Mouse (Mus musculus): Measurements from ENCODE around the gene Nell2. TPM values are rescaled to one million over a fixed set of nuclear protein-coding genes. Genes with fewer than 3 reads are reported as not detected.

The Nell2 gene
- 189 and 203 TPM in 2 replicates for polyA plus RNA-seq (2015; fragmentation: Nextera tagmentation; extraction: Ambion mirVana)

DNA sequence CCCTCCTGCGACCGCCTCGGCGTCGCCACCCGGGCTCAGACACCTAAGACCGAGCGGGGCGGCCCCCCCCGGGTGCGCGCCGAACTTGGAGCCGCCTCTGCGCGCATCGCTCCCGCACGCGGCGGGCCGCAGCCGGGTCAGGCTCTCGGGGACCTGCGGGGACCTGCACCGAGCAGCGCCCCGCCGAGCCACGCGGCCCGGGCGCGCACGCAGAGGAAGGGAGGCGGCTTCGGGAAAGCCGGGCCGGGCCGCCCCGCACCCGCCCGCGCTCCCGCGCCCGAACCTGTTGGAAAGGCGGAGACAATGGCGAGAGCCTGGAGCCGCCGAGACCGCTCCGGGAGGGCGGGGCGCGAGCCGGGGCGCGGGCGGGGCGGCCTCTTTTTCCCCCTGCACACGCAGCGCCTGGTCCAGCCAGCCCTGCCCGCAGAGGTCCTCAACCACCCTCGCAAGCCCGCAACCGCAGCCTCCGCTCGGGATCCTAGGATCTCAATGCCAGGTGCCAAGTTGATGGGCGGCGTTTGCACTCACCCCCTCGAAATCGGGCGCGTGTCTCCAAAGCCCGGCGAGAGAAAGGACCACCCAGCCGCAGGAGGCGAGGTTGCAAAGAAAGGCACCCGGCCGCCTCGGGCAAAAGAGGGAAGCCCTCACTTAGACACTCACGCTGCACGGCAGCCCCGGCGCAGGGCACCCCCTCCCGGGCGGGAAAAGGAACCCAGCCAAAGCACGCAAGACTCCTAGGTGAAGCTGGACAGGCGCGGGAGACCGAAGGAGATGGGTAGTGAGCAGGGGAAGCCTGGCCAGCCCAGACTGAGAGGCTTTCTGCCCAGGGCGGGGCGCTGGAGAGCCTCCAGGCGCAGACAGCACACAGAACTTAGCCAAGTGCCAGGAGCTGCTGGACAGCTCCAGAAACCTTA, at the start of gene Nell2:
Gene Nell2, minus strand, starts transcription at position 612 of the 914 bp plus-strand sequence.
- Histone ChIP-seq H3K4me3 (peak within 1 kb of the TSS; percentile 61), H3K27ac (peak within 1 kb of the TSS; percentile 93), H3K9ac (peak within 1 kb of the TSS; percentile 81), H3K4me2 (peak within 1 kb of the TSS; percentile 86), H3K36me3 (replicated peaks) (no peaks in the 10 kb centered on the region), H3K4me1 (peaks cover 13% of the 10 kb centered on the region), H3K9me3 (no peaks in the 10 kb centered on the region), H3K27me3 (replicated peaks) (no peaks in the 10 kb centered on the region)
- under 1% methylated on average over 72 of the region's 95 CpGs for WGBS
- ATAC-seq (replicated peaks): peak; percentile 90

DNA sequence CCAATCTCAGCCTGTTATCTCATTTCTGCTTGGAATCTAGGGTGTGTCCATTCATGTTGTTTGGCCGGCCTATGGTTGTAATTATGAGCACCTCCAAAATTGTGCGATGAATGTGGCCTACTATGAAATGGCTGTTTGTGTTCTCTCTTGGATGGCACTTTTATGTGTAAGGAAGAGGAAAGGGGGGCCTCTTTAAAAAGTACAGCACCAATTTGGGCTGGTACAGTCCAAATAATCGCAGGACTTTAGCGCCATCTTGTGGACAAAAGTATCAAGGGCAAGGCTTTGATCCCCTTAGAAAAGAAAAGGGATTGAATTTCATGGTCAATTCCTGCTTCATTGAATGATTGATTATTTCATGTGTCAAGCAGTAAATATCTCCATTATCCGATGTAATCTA, 46.3 kb upstream of the Nell2 start:
- H3K9me3 ChIP-seq: no peaks in the 10 kb centered on the region
- H3K36me3 ChIP-seq (replicated peaks): no peaks in the 10 kb centered on the region
- peaks cover 12% of the 10 kb centered on the region for H3K27me3 ChIP-seq (replicated peaks)
- peaks cover 7% of the 10 kb centered on the region; the same call in 1 of the 2 replicates for H3K4me1 ChIP-seq
- no peak overlapping the region for H3K9ac ChIP-seq
- no peak overlapping the region for H3K4me3 ChIP-seq
- ATAC-seq (replicated peaks): peak; percentile 73; the same call in 1 of the 2 replicates
- H3K27ac ChIP-seq: no peak overlapping the region
- peak overlapping the region; percentile 32; the same call in 1 of the 2 replicates for H3K4me2 ChIP-seq
- WGBS: 13% methylated on average over 5 of the region's 5 CpGs

DNA sequence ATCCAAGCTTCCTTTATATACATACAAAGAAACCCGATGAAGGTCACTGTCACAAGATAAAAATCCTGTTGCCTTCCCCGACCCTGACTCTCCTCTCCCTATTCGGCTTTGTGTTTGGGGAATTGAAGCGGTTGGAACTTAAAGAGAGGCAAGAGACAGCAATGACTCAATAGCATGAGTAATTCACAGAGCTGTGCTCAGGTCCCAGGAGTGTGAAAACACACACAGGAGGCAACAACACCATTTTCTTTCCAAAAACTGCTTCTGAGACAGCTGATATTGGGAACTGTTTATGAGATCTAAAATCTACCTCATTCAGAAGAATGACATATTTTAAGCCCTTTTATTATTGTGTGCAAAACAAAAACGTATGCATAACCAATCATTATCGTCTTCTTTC, 41.2 kb upstream of the Nell2 start:
- 87% methylated on average over 6 of the region's 6 CpGs for WGBS
- Histone ChIP-seq H3K36me3 (replicated peaks) (no peaks in the 10 kb centered on the region), H3K4me3 (no peak overlapping the region), H3K4me2 (no peak overlapping the region), H3K9me3 (no peaks in the 10 kb centered on the region), H3K27ac (no peak overlapping the region), H3K27me3 (replicated peaks) (no peaks in the 10 kb centered on the region), H3K4me1 (0 out of 2 replicates have a peak, but pooled peaks cover 2% of the 10 kb centered on the region), H3K9ac (no peak overlapping the region)
- no peak for ATAC-seq (replicated peaks)

DNA sequence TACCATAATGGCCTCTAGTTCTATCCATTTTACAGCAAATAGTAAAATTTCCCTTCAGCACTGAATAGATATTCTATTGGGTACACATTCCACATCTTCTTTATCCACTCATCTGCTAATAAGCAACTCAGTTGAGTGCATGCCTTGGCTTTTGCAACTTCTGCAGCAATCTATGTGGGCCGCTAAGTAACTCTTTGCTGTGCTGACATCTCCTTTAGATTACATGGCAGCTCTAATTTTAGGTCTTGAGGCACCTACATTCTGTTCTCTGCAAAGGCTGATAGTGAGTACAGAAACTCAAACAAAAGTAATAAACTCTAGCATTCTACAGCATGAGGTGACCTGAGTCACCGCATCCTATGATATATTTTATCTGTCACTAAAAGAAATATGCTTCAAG, 36.8 kb upstream of the Nell2 start:
- WGBS: 93% methylated on average over 2 of the region's 2 CpGs
- H3K9ac ChIP-seq: no peak overlapping the region
- H3K27ac ChIP-seq: no peak overlapping the region
- no peak overlapping the region for H3K4me2 ChIP-seq
- no peaks in the 10 kb centered on the region for H3K9me3 ChIP-seq
- H3K4me3 ChIP-seq: no peak overlapping the region
- ATAC-seq (replicated peaks): no peak
- H3K27me3 ChIP-seq (replicated peaks): no peaks in the 10 kb centered on the region
- H3K36me3 ChIP-seq (replicated peaks): no peaks in the 10 kb centered on the region
- H3K4me1 ChIP-seq: no peaks in the 10 kb centered on the region

DNA sequence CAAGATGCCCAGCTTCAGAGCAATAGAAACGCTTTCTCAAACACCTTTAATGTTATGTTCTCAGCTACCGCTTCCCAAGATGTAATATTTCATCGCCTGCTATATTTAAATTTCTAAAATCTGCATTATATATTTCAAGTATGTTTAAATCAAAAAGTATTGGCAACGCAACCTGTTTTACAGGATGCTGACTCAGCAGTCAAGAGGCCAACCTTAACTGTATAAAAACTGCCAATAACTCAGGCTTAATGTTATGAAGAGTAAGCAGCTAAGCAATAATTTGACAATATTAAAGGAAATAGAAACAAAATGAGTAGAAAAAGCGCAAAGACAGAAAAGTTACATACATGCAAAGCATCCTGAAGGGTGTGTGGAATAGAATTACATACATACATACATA, 32.9 kb upstream of the Nell2 start:
- 90% methylated on average over 5 of the region's 5 CpGs for WGBS

DNA sequence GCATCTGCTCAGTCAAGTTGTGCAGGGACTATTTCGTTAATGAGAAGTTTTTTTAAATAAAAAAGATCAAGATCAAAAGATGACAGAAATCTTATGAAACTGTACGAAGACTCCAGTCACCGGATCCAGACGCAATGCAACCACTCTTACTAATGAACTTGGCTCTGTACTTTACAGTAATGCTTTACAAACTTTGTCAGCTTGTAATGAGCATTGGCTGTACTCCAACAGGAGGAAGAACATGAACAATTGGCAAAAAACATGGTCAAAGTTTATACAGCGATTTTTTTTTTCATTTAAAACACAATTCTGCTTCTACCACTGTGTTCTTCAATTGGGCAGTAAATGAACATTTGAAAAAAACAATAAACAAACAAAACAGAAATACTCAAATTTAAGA, 21.7 kb upstream of the Nell2 start:
- Histone ChIP-seq H3K36me3 (replicated peaks) (no peaks in the 10 kb centered on the region), H3K9me3 (no peaks in the 10 kb centered on the region), H3K4me1 (no peaks in the 10 kb centered on the region), H3K27ac (no peak overlapping the region), H3K9ac (no peak overlapping the region), H3K4me3 (no peak overlapping the region), H3K4me2 (no peak overlapping the region), H3K27me3 (replicated peaks) (no peaks in the 10 kb centered on the region)
- WGBS: 88% methylated on average over 5 of the region's 5 CpGs
- ATAC-seq (replicated peaks): no peak

More for the DNA sequence above, 32.9 kb upstream of the Nell2 start:
- H3K9ac ChIP-seq: no peak overlapping the region
- no peak for ATAC-seq (replicated peaks)
- H3K9me3 ChIP-seq: no peaks in the 10 kb centered on the region
- H3K4me3 ChIP-seq: no peak overlapping the region
- H3K27ac ChIP-seq: no peak overlapping the region
- no peaks in the 10 kb centered on the region for H3K27me3 ChIP-seq (replicated peaks)
- no peaks in the 10 kb centered on the region for H3K4me1 ChIP-seq
- H3K4me2 ChIP-seq: no peak overlapping the region
- H3K36me3 ChIP-seq (replicated peaks): no peaks in the 10 kb centered on the region

DNA sequence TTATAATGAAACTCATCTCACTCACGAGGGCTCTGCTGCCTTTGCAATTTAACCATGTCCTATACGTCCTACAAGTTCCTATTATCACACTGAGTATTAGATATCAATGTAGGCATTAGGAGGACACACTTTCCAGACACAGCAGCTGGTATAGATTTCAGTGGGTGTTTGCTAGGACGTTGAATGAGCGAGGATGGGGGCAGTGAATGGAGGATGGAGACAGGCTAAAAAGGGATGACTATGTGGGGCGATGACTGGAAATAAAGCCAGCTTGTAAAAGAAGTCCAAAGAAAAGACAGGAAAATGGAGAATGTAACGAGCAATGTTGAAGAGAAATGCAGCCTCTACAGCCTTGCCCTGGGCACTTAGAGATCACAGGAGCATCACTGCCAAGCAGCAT, 14.3 kb upstream of the Nell2 start:
- Histone ChIP-seq H3K4me2 (no peak overlapping the region), H3K9ac (no peak overlapping the region), H3K27me3 (replicated peaks) (no peaks in the 10 kb centered on the region), H3K36me3 (replicated peaks) (no peaks in the 10 kb centered on the region), H3K4me3 (no peak overlapping the region), H3K27ac (no peak overlapping the region), H3K4me1 (no peaks in the 10 kb centered on the region), H3K9me3 (no peaks in the 10 kb centered on the region)
- ATAC-seq (replicated peaks): no peak
- WGBS: 69% methylated on average over 6 of the region's 6 CpGs

DNA sequence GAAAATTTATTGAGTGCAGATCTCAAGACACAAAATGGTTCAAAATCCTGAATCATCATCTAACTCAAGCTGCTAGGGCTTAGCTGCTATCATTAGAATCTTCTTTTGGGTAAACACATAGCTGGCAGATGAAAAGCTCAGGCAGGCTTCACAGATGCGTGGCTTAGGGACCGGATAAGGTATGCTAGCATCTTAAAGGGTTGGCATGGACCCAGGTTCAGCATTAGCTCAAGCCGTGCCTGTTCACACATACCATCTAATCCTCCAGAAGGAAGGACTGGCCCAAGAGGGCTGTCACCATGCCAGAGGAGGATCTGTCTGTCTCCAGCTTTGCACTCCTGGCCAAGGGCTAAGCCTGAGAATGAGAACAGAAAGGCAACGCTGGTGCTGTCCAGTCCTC, 8.4 kb upstream of the Nell2 start:
- 68% methylated on average over 4 of the region's 4 CpGs for WGBS
- H3K27ac ChIP-seq: no peak overlapping the region
- no peak for ATAC-seq (replicated peaks)

DNA sequence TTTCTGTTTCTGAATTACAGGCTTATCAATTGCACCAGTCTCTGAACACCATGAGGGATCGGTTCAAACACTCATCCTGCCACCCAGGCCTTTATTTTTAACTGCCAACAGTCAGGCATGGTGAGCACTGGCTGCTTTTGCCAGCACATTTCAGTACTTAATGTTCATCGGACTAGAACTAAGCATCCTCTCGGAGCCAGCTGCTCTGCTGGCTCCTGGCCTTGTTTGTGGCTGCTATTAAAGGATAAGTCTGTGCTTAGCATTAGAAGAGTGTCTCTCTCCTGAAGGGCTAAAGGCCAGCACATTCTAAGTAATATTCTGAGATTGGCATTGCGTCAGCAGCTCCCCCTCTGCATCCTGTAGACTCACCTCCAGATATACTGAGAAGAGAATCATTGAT, 7.9 kb upstream of the Nell2 start:
- H3K9me3 ChIP-seq: no peaks in the 10 kb centered on the region
- H3K27ac ChIP-seq: no peak overlapping the region
- no peaks in the 10 kb centered on the region for H3K36me3 ChIP-seq (replicated peaks)
- no peak overlapping the region for H3K4me3 ChIP-seq
- H3K4me2 ChIP-seq: no peak overlapping the region
- no peaks in the 10 kb centered on the region for H3K4me1 ChIP-seq
- no peaks in the 10 kb centered on the region for H3K27me3 ChIP-seq (replicated peaks)
- 0 out of 2 replicates have a peak, but pooled peaks have one; percentile 17 for ATAC-seq (replicated peaks)
- WGBS: 55% methylated on average over 4 of the region's 4 CpGs
- H3K9ac ChIP-seq: no peak overlapping the region

More for the DNA sequence above, 8.4 kb upstream of the Nell2 start:
- no peak overlapping the region for H3K4me3 ChIP-seq
- no peaks in the 10 kb centered on the region for H3K27me3 ChIP-seq (replicated peaks)
- no peak overlapping the region for H3K9ac ChIP-seq
- no peaks in the 10 kb centered on the region for H3K9me3 ChIP-seq
- H3K4me1 ChIP-seq: no peaks in the 10 kb centered on the region
- no peaks in the 10 kb centered on the region for H3K36me3 ChIP-seq (replicated peaks)
- no peak overlapping the region for H3K4me2 ChIP-seq

DNA sequence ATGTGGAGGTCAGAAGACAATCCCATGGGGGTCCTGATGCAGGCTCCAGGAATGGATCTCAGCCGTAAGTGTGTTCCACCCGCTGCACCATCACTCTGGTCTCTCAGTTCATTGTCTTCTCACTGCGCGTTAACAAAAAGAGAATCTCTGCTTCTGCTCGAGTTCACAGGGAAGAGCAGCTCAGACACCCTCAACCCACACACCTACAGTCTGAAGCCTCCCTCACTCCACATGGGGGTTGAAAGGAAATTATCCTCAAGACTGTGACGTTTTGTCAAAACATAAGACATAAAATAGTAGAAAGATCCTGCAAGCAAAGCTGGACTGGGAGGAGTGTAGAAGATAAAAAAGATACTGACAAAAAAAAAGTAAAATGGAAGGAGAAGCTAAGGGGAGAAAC, 6.3 kb upstream of the Nell2 start:
- H3K27me3 ChIP-seq (replicated peaks): no peaks in the 10 kb centered on the region
- H3K9me3 ChIP-seq: no peaks in the 10 kb centered on the region
- no peak overlapping the region for H3K4me3 ChIP-seq
- no peak for ATAC-seq (replicated peaks)
- H3K36me3 ChIP-seq (replicated peaks): no peaks in the 10 kb centered on the region
- no peak overlapping the region for H3K9ac ChIP-seq
- no peak overlapping the region for H3K27ac ChIP-seq
- WGBS: 62% methylated on average over 6 of the region's 6 CpGs
- H3K4me2 ChIP-seq: no peak overlapping the region
- H3K4me1 ChIP-seq: no peaks in the 10 kb centered on the region

DNA sequence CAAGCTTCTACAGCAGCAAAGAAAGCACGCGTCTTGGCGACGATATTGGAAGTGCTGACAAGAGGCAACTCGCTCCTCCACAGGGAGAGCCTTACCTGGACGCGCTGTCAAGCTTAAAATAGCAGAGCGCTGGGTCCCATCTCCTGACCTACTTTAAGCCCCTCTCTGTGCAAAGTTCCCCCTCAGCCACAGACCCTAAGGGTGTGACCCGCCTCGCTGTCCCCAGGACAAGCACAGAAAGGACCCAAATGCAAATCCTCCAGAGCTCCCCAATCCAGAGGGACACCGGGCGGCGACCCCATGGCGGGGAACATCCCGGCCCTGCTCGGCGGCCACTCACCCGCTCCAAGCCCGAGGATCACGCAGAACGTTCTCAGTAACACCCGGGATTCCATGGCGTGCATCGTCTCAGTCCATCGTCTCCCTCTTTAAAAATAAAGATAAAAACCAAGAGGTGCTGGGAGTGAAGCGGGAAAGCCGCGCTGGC, 855 bp downstream of the Nell2 start:
- Histone ChIP-seq H3K27me3 (replicated peaks) (no peaks in the 10 kb centered on the region), H3K27ac (peak overlapping the region; percentile 93), H3K36me3 (replicated peaks) (no peaks in the 10 kb centered on the region), H3K9ac (peak overlapping the region; percentile 81), H3K4me2 (peak overlapping the region; percentile 86), H3K4me3 (peak overlapping the region; percentile 61), H3K4me1 (peaks cover 13% of the 10 kb centered on the region), H3K9me3 (no peaks in the 10 kb centered on the region)
- under 1% methylated on average over 28 of the region's 28 CpGs for WGBS
- peak; percentile 41 for ATAC-seq (replicated peaks)

DNA sequence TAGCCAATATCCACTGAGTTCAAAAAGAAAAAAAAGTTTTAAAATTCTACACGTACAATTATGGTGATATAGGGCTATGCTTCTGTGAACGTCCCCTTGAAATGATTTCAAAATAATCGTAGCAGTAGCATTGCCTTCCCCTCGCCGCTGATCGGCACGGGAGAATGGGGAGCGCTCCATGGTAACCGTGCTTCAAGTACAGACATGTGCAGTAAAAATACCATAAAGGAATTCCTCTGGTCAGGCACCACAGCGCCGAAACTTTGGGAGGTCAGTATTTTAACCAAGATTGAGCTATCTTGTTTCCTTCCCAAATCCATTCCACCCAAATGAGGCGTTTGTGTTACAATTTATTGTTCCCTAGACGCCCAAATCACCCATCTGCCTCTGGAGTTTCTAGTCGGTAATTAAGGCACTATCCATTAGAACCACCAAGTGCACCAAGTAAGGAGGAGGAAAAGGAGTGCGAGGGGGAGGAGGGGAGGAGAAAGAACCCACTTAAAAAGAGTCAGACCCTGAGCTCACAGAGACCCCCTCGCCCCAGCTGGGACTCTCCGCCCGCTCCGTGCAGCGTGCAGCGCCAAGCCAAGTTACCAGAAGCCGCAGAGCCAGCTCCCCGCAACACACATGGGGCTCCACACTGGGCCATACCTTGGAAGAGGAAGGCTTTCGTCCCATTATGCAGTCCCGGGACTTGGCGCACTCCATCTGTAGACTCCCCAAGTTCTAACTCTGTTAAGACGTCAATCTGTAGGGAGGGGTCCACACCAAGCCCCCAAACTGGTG, 1.5 kb downstream of the Nell2 start:
- peak; percentile 43; the same call in 1 of the 2 replicates for ATAC-seq (replicated peaks)
- H3K4me2 ChIP-seq: peak overlapping the region; percentile 86
- peak overlapping the region; percentile 81 for H3K9ac ChIP-seq
- peak overlapping the region; percentile 61 for H3K4me3 ChIP-seq
- under 1% methylated on average over 27 of the region's 27 CpGs for WGBS
- peak overlapping the region; percentile 93 for H3K27ac ChIP-seq
- H3K36me3 ChIP-seq (replicated peaks): no peaks in the 10 kb centered on the region
- peaks cover 13% of the 10 kb centered on the region for H3K4me1 ChIP-seq
- no peaks in the 10 kb centered on the region for H3K27me3 ChIP-seq (replicated peaks)
- H3K9me3 ChIP-seq: no peaks in the 10 kb centered on the region
